Mouse (Mus musculus) limb, embryonic 12.5 days (tissue): ENCODE data around the gene Slc25a45. TPM values are rescaled to one million over a fixed set of nuclear protein-coding genes. Genes with fewer than 3 reads are reported as not detected.

Source experiments
- ATAC-seq: fragments of 200-750 bp; cut with Nextera tagmentation; 2 replicates; pipeline ENCODE4 v1.8.0; 2017; ENCODE audit warnings: low read depth, moderate TSS enrichment; ENCODE audit not compliant: insufficient number of reproducible peaks, insufficient read depth, low FRiP score, low TSS enrichment
- H3K27ac ChIP-seq: fragments of 300-500 bp; sonication (generic); 2 replicates; pipeline ENCODE4 v1.5.1; 2016; ENCODE audit warnings: mild to moderate bottlenecking, moderate library complexity
- H3K27me3 ChIP-seq: fragments of 300-500 bp; sonication (generic); 2 replicates; pipeline ENCODE4 v1.6.1; 2016; ENCODE audit warnings: mild to moderate bottlenecking, moderate library complexity
- H3K36me3 ChIP-seq: fragments of 300-500 bp; sonication (generic); 2 replicates; pipeline ENCODE4 v1.6.1; 2016; ENCODE audit warnings: mild to moderate bottlenecking, moderate library complexity
- H3K4me1 ChIP-seq: fragments of 300-500 bp; sonication (generic); replicated peaks from 2 replicates; pipeline ENCODE4 v1.6.1; 2016
- H3K4me2 ChIP-seq: fragments of 300-500 bp; sonication (generic); 2 replicates; pipeline ENCODE4 v1.6.1; 2016; ENCODE audit warnings: mild to moderate bottlenecking, moderate library complexity
- H3K4me3 ChIP-seq: fragments of 300-500 bp; sonication (generic); replicated peaks from 2 replicates; pipeline ENCODE4 v1.5.1; 2016; ENCODE audit warnings: mild to moderate bottlenecking
- H3K9ac ChIP-seq: fragments of 300-500 bp; sonication (generic); replicated peaks from 2 replicates; pipeline ENCODE4 v1.6.1; 2016; ENCODE audit warnings: mild to moderate bottlenecking, moderate library complexity
- H3K9me3 ChIP-seq: fragments of 300-500 bp; sonication (generic); 2 replicates; pipeline ENCODE4 v1.6.1; 2016; ENCODE audit warnings: mild to moderate bottlenecking, moderate library complexity
- WGBS: fragments of 180-500 bp; shearing (Covaris S2); methylation state at CpG from one replicate; pipeline ENCODE4 v1.1.7; 2016; 5-methylcytosine and 5-hydroxymethylcytosine counted together
- polyA plus RNA-seq: library from polyadenylated mRNA; unstranded; fragments of >200 nt; fragmentation: Nextera tagmentation; extraction: Ambion mirVana; gene quantifications from 2 replicates; pipeline ENCODE4 v1.2.1, GENCODE M21; 2016

Slc25a45 gene
- polyA plus RNA-seq, 1 experiment from 2014 or later: 1.2 TPM

GRCm38 (mm10) chr19:5864710-5865398, 12.8 kb upstream of the Slc25a45 start:
- no peak overlapping the region for H3K4me2 ChIP-seq
- no peak overlapping the region for H3K4me3 ChIP-seq
- 0 out of 2 replicates have a peak, but pooled peaks cover 8% of the 10 kb centered on the region for H3K9me3 ChIP-seq
- H3K27me3 ChIP-seq: no peaks in the 10 kb centered on the region
- H3K27ac ChIP-seq: no peak overlapping the region
- WGBS: 90% methylated on average over 20 of the region's 20 CpGs
- no peak overlapping the region for H3K9ac ChIP-seq
- H3K36me3 ChIP-seq: peaks cover 100% of the 10 kb centered on the region
- ATAC-seq: no peak
- H3K4me1 ChIP-seq: 0 out of 2 replicates have a peak, but pooled peaks cover under 1% of the 10 kb centered on the region

- Histone ChIP-seq H3K4me3 (no peak overlapping the region), H3K4me2 (no peak overlapping the region), H3K36me3 (peaks cover 91% of the 10 kb centered on the region), H3K4me1 (peaks cover 27% of the 10 kb centered on the region), H3K27me3 (no peaks in the 10 kb centered on the region), H3K9me3 (no peaks in the 10 kb centered on the region), H3K9ac (no peak overlapping the region), H3K27ac (no peak overlapping the region)
- WGBS: 84% methylated on average over 6 of the region's 6 CpGs
- ATAC-seq: no peak
Measured at GRCm38 (mm10) chr19:5868096-5868495, 9.5 kb upstream of the Slc25a45 start.

DNA sequence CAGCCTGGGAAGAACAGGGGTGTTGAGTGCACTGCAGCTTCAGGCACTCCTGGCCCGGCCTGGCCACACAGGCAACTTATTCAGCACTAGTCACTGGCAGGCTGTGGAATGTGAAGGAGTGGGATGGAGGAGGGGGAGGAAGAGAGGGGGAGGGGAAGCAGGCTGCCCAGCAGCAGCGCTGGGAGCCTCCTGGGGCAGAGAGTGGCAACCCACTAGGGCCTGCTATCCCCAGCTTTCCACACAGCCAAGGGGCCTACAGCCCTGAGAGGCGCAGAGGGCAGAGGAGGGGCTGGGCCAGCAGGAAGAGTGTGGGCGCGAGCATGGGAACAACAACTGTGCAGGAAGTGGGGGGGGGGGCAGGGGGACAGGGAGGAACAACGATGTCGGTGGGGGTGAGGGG, 6.3 kb upstream of the Slc25a45 start:
- H3K27me3 ChIP-seq: no peaks in the 10 kb centered on the region
- H3K9me3 ChIP-seq: no peaks in the 10 kb centered on the region
- peak overlapping the region; percentile 38; the same call in 1 of the 2 replicates for H3K9ac ChIP-seq
- peaks cover 45% of the 10 kb centered on the region for H3K4me1 ChIP-seq
- peak overlapping the region; percentile 90 for H3K27ac ChIP-seq
- H3K4me2 ChIP-seq: peak overlapping the region; percentile 45
- WGBS: under 1% methylated on average over 7 of the region's 7 CpGs
- peak overlapping the region; percentile 18 for H3K4me3 ChIP-seq
- peaks cover 61% of the 10 kb centered on the region for H3K36me3 ChIP-seq
- ATAC-seq: peak; percentile 58

GRCm38 (mm10) chr19:5871683-5872082, 5.9 kb upstream of the Slc25a45 start:
- Histone ChIP-seq H3K36me3 (peaks cover 57% of the 10 kb centered on the region), H3K4me1 (peaks cover 45% of the 10 kb centered on the region), H3K9ac (0 out of 2 replicates have a peak overlapping the region, but pooled peaks have one; percentile 38), H3K9me3 (no peaks in the 10 kb centered on the region), H3K27me3 (no peaks in the 10 kb centered on the region), H3K27ac (peak overlapping the region; percentile 90), H3K4me2 (peak overlapping the region; percentile 45), H3K4me3 (peak overlapping the region; percentile 18)
- WGBS: 48% methylated on average over 6 of the region's 6 CpGs
- ATAC-seq: no peak

GRCm38 (mm10) chr19:5872528-5872927, 5.1 kb upstream of the Slc25a45 start:
- H3K4me1 ChIP-seq: peaks cover 47% of the 10 kb centered on the region
- no peaks in the 10 kb centered on the region for H3K27me3 ChIP-seq
- 92% methylated on average over 4 of the region's 4 CpGs for WGBS
- H3K4me2 ChIP-seq: no peak overlapping the region
- ATAC-seq: no peak
- H3K4me3 ChIP-seq: no peak overlapping the region
- H3K27ac ChIP-seq: 0 out of 2 replicates have a peak overlapping the region, but pooled peaks have one; percentile 20
- no peak overlapping the region for H3K9ac ChIP-seq
- H3K36me3 ChIP-seq: peaks cover 48% of the 10 kb centered on the region
- H3K9me3 ChIP-seq: no peaks in the 10 kb centered on the region

DNA sequence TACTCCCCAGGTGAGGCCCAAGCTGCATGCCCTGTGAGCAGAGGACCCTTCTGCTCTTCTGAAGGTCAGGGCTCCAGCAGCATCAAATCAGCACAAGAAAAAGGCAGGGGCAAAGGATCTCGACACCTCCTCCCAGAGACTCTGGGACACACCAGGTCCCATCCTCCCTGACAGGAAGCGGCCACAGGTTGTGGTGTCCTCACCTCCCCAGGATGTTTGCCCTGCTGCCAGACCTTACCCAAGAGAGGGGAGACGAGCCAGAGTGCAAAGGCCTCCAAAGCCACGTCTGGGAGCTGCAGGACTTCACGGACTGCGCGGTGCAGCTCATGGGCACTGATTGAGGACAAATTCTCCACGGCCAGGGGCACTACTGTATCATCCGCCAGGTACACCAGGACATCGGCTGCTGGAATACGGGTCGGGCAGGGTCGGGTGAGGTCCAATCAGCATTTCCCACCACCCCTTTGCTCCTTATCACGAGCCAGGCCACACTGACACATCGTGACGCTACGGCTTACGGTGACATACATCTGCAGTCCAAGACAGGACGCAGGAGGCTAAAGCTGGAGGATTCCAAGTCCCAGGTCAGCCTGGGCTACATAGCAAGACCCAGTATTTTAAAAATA, 4.6 kb upstream of the Slc25a45 start:
- H3K36me3 ChIP-seq: peaks cover 43% of the 10 kb centered on the region
- no peaks in the 10 kb centered on the region for H3K9me3 ChIP-seq
- WGBS: 85% methylated on average over 19 of the region's 19 CpGs
- H3K9ac ChIP-seq: 0 out of 2 replicates have a peak overlapping the region, but pooled peaks have one; percentile 23
- no peak for ATAC-seq
- no peak overlapping the region for H3K4me2 ChIP-seq
- peaks cover 50% of the 10 kb centered on the region for H3K4me1 ChIP-seq
- no peak overlapping the region for H3K27ac ChIP-seq
- no peaks in the 10 kb centered on the region for H3K27me3 ChIP-seq
- no peak overlapping the region for H3K4me3 ChIP-seq

- peak overlapping the region; percentile 86 for H3K4me2 ChIP-seq
- no peak for ATAC-seq
- WGBS: 16% methylated on average over 13 of the region's 13 CpGs
- H3K4me3 ChIP-seq: peak overlapping the region; percentile 78
- H3K36me3 ChIP-seq: peaks cover 29% of the 10 kb centered on the region
- H3K27ac ChIP-seq: peak overlapping the region; percentile 17; the same call in 1 of the 2 replicates
- peaks cover 50% of the 10 kb centered on the region for H3K4me1 ChIP-seq
- H3K9me3 ChIP-seq: no peaks in the 10 kb centered on the region
- H3K9ac ChIP-seq: peak overlapping the region; percentile 77
- H3K27me3 ChIP-seq: no peaks in the 10 kb centered on the region
Measured at GRCm38 (mm10) chr19:5874391-5874968, 3.1 kb upstream of the Slc25a45 start.

DNA sequence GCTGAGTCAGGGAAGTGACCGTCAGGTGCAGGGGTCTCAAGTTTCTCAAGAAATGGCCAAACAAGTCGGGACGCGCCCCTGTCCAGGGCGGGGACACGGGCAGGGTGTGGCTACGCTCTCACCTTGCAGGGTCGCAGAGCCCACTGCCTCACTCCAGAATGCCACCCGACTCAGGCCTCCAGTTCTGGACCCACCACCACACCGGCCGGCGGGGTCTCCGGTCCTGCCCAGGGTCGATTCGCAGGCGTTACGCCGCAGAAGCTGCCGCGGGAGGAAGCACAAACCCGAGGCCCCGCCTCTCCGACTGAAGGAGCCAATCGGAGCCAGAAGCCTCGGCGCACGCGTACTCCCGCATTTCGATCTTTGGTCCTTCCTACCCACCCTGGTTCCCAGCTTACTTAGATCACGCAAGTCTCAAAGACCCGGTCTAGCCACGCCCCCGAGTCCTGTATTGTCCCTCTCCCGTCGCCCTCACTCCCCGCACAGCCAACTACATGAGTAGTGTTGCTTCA, 2.6 kb upstream of the Slc25a45 start, which contains the start of gene Frmd8:
Gene Frmd8, minus strand, starts transcription at position 306 of the 512 bp plus-strand sequence.
- Histone ChIP-seq H3K36me3 (peaks cover 23% of the 10 kb centered on the region), H3K4me3 (peak within 1 kb of the TSS; percentile 78), H3K4me1 (peaks cover 48% of the 10 kb centered on the region), H3K27me3 (no peaks in the 10 kb centered on the region), H3K9me3 (no peaks in the 10 kb centered on the region), H3K27ac (peak within 1 kb of the TSS; percentile 73), H3K4me2 (peak within 1 kb of the TSS; percentile 86), H3K9ac (peak within 1 kb of the TSS; percentile 77)
- under 1% methylated on average over 37 of the region's 37 CpGs for WGBS
- ATAC-seq: peak; percentile 77

DNA sequence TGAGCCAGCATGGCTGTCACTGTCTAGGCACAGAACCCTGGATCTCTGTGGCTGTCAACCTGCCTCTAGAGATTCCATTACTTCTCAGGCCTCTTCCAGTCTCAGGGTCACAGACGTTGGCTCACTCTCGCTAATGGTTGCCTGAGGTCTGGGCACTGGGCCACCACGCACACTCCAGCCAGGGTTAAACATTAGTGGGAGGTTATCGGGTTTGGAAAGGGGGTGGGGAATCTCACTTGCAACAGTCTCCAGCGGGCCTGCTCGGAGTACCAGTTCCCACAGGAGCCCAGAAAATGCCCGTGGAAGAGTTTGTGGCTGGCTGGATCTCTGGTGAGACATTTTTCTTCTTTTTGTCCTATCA, 734 bp downstream of the Slc25a45 start:
- Histone ChIP-seq H3K9ac (0 out of 2 replicates have a peak overlapping the region, but pooled peaks have one; percentile 23), H3K9me3 (no peaks in the 10 kb centered on the region), H3K4me3 (0 out of 2 replicates have a peak overlapping the region, but pooled peaks have one; percentile 11), H3K4me1 (peaks cover 22% of the 10 kb centered on the region), H3K27me3 (no peaks in the 10 kb centered on the region), H3K27ac (no peak overlapping the region), H3K4me2 (0 out of 2 replicates have a peak overlapping the region, but pooled peaks have one; percentile 2), H3K36me3 (no peaks in the 10 kb centered on the region; the same call in 1 of the 2 replicates)
- no peak for ATAC-seq
- WGBS: 81% methylated on average over 7 of the region's 7 CpGs

GRCm38 (mm10) chr19:5878916-5879315, 1.3 kb downstream of the Slc25a45 start:
- no peak for ATAC-seq
- Histone ChIP-seq H3K27ac (no peak overlapping the region), H3K9me3 (no peaks in the 10 kb centered on the region), H3K4me1 (peaks cover 16% of the 10 kb centered on the region), H3K27me3 (no peaks in the 10 kb centered on the region), H3K9ac (no peak overlapping the region), H3K4me2 (no peak overlapping the region), H3K4me3 (no peak overlapping the region), H3K36me3 (no peaks in the 10 kb centered on the region)
- WGBS: 82% methylated on average over 3 of the region's 3 CpGs

DNA sequence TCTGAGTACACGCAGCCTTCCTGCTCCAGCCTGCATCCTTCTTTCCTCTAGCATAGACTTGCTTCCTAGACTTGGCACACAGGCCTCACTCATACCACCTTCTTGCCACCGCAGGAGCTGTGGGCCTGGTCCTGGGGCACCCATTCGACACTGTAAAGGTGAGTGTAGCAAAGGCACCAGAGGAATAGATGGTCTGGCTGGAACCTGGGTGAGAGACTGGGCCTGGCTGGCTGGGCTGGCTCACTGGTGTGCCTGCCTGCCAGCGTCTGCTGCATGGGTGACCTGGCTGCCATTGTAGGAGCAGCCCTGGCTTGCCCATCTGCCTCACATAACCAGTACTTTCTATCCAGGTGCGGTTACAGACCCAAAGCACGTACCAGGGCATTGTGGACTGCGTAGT, 2.1 kb downstream of the Slc25a45 start:
- no peak overlapping the region for H3K4me3 ChIP-seq
- no peaks in the 10 kb centered on the region for H3K9me3 ChIP-seq
- H3K27me3 ChIP-seq: no peaks in the 10 kb centered on the region
- H3K36me3 ChIP-seq: no peaks in the 10 kb centered on the region
- 0 out of 2 replicates have a peak overlapping the region, but pooled peaks have one; percentile 12 for H3K9ac ChIP-seq
- H3K27ac ChIP-seq: no peak overlapping the region
- no peak for ATAC-seq
- peaks cover 9% of the 10 kb centered on the region for H3K4me1 ChIP-seq
- WGBS: 91% methylated on average over 7 of the region's 7 CpGs
- no peak overlapping the region for H3K4me2 ChIP-seq
